Mouse (Mus musculus): ENCODE measurements around the gene Tacstd2. TPM values are rescaled to one million over a fixed set of nuclear protein-coding genes. Genes with fewer than 3 reads are reported as not detected.

Gene Tacstd2
- 11.5 and 14.5 TPM in 2 replicates for polyA plus RNA-seq (2014; fragmentation: Nextera tagmentation; extraction: Ambion mirVana)

GRCm38 (mm10) chr6:67535777-67536054 is at the start of gene Tacstd2:
TSS of gene Tacstd2 (minus strand) at chr6:67535796.
- H3K36me3 ChIP-seq (replicated peaks; ENCODE audit: control insufficient read depth, insufficient read depth, low read depth, low read length) = no peaks in the 10 kb centered on the region
- WGBS = 2% methylated on average over 8 of the region's 8 CpGs
- H3K27me3 ChIP-seq (ENCODE audit: control insufficient read depth, insufficient read depth, low read length) = peaks cover 34% of the 10 kb centered on the region
- no peaks in the 10 kb centered on the region for H3K9me3 ChIP-seq (replicated peaks; ENCODE audit: control insufficient read depth, low read length)
- H3K4me3 ChIP-seq (ENCODE audit: low read depth, low read length) = peak within 1 kb of the TSS; percentile 35
- H3K9ac ChIP-seq (replicated peaks; ENCODE audit: low read length) = peak within 1 kb of the TSS; percentile 9; the same call in 1 of the 2 replicates
- no peaks in the 10 kb centered on the region for H3K4me1 ChIP-seq (ENCODE audit: control insufficient read depth, insufficient read depth, low read length)
- ATAC-seq (replicated peaks; ENCODE audit: insufficient number of reproducible peaks, low FRiP score, low TSS enrichment, low read depth) (no peak), DNase-seq (ENCODE audit: low spot score) (peak; percentile 20)
- H3K4me2 ChIP-seq (ENCODE audit: low read depth, low read length) = peak within 1 kb of the TSS; percentile 76
- no peak within 1 kb of the TSS for H3K27ac ChIP-seq (replicated peaks; ENCODE audit: low read depth, low read length)

DNA sequence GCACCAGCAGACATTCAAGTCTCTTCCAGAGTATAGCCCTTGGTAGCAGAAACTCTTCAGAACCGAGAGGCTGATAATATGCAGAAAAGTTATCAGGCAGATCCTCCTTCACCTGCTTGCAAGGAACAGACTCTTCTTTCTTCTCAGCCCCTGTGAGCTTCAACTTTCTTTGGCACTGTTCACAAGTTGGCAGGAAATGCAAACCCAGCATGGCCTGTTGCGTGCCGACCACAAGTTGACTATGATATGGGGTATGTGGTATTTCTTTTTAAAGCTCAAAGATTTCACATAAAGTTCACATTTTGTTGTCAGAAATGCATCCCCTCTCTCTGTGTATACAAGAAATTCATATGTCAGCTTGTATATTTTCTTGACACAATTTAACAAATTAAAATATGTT is 30.7 kb upstream of the Tacstd2 start:
- ATAC-seq (replicated peaks; ENCODE audit: insufficient number of reproducible peaks, low FRiP score, low TSS enrichment, low read depth) (no peak), DNase-seq (ENCODE audit: low spot score) (no peak)
- 89% methylated on average over 3 of the region's 3 CpGs for WGBS
- Histone ChIP-seq H3K36me3 (replicated peaks; ENCODE audit: control insufficient read depth, insufficient read depth, low read depth, low read length) (no peaks in the 10 kb centered on the region), H3K4me2 (ENCODE audit: low read depth, low read length) (no peak overlapping the region), H3K4me1 (ENCODE audit: control insufficient read depth, insufficient read depth, low read length) (no peaks in the 10 kb centered on the region), H3K9ac (replicated peaks; ENCODE audit: low read length) (no peak overlapping the region), H3K4me3 (ENCODE audit: low read depth, low read length) (no peak overlapping the region), H3K27ac (replicated peaks; ENCODE audit: low read depth, low read length) (no peak overlapping the region), H3K27me3 (ENCODE audit: control insufficient read depth, insufficient read depth, low read length) (no peaks in the 10 kb centered on the region), H3K9me3 (replicated peaks; ENCODE audit: control insufficient read depth, low read length) (no peaks in the 10 kb centered on the region)

DNA sequence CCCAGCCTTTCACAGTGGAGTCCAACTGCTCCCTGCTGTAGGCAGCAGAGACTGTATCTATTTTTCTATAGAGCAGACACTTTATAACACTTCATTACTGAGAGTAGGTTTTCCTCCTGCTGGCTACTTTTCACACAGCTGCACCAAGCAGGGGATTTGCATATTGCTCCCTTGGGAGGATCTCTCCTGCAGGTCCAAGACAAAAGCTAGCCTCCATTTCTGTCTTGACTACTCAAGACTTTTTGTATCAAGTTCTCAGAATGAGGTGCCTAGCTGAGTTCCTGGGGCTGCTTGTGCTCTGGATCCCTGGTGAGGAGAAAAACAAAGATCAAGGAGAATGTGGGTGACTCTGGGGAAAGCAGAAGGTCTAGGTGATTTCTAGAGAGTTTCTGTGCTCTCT is 19.8 kb upstream of the Tacstd2 start:
- H3K27me3 ChIP-seq (ENCODE audit: control insufficient read depth, insufficient read depth, low read length) = no peaks in the 10 kb centered on the region
- no peak overlapping the region for H3K27ac ChIP-seq (replicated peaks; ENCODE audit: low read depth, low read length)
- ATAC-seq (replicated peaks; ENCODE audit: insufficient number of reproducible peaks, low FRiP score, low TSS enrichment, low read depth) = no peak
- H3K36me3 ChIP-seq (replicated peaks; ENCODE audit: control insufficient read depth, insufficient read depth, low read depth, low read length) = no peaks in the 10 kb centered on the region
- no peak overlapping the region for H3K4me3 ChIP-seq (ENCODE audit: low read depth, low read length)
- no peak for DNase-seq (ENCODE audit: low spot score)
- H3K9ac ChIP-seq (replicated peaks; ENCODE audit: low read length) = no peak overlapping the region
- H3K9me3 ChIP-seq (replicated peaks; ENCODE audit: control insufficient read depth, low read length) = no peaks in the 10 kb centered on the region
- no peak overlapping the region for H3K4me2 ChIP-seq (ENCODE audit: low read depth, low read length)
- no peaks in the 10 kb centered on the region for H3K4me1 ChIP-seq (ENCODE audit: control insufficient read depth, insufficient read depth, low read length)

GRCm38 (mm10) chr6:67549550-67549949 is 14.0 kb upstream of the Tacstd2 start:
- Histone ChIP-seq H3K36me3 (replicated peaks; ENCODE audit: control insufficient read depth, insufficient read depth, low read depth, low read length) (no peaks in the 10 kb centered on the region), H3K4me3 (ENCODE audit: low read depth, low read length) (no peak overlapping the region), H3K9ac (replicated peaks; ENCODE audit: low read length) (no peak overlapping the region), H3K27ac (replicated peaks; ENCODE audit: low read depth, low read length) (no peak overlapping the region), H3K4me2 (ENCODE audit: low read depth, low read length) (no peak overlapping the region), H3K9me3 (replicated peaks; ENCODE audit: control insufficient read depth, low read length) (no peaks in the 10 kb centered on the region), H3K4me1 (ENCODE audit: control insufficient read depth, insufficient read depth, low read length) (no peaks in the 10 kb centered on the region), H3K27me3 (ENCODE audit: control insufficient read depth, insufficient read depth, low read length) (no peaks in the 10 kb centered on the region)
- WGBS = 8% methylated on average over 1 of the region's 1 CpGs
- ATAC-seq (replicated peaks; ENCODE audit: insufficient number of reproducible peaks, low FRiP score, low TSS enrichment, low read depth) (no peak), DNase-seq (ENCODE audit: low spot score) (peak; percentile 27)

DNA sequence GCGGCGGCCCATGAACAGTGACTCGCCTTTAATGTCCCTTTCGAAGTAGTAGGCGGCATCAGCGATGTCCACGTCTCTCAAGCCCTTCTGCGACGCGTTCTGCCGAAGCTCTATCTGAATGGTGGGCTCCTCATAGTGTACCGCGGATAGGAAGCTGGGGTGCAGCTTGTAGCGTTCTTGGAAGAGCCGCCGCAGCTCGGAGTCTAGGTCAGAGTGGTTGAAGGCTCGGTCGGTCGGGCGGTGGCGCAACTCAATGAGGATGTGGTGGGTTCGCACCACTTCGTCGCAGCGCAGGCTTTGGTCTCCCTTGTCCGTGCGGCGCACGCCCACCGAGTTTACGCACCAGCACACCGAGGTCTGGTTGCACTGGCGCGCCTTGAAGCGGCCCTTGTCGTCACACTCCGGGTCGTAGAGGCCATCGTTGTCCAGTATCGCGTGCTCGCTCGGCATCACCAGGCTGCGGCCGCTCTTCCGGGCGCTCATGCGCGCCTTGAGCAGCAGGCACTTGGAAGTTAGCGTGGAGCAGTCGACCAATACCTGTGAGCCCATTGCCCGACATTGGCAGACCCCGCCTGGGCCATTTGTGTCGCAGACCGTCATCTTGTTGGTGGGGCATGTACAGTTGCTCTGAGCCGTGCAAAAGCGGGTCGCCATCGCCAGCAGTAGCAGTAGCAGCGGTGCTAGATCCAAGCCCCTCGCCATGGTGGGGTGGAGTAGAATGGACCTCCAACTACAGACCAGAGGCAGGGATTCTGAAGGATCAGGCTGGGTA is 405 bp downstream of the Tacstd2 start:
- Histone ChIP-seq H3K9me3 (replicated peaks; ENCODE audit: control insufficient read depth, low read length) (no peaks in the 10 kb centered on the region), H3K4me2 (ENCODE audit: low read depth, low read length) (peak overlapping the region; percentile 76), H3K4me3 (ENCODE audit: low read depth, low read length) (peak overlapping the region; percentile 35), H3K4me1 (ENCODE audit: control insufficient read depth, insufficient read depth, low read length) (no peaks in the 10 kb centered on the region), H3K36me3 (replicated peaks; ENCODE audit: control insufficient read depth, insufficient read depth, low read depth, low read length) (no peaks in the 10 kb centered on the region), H3K9ac (replicated peaks; ENCODE audit: low read length) (peak overlapping the region; percentile 9; the same call in 1 of the 2 replicates), H3K27me3 (ENCODE audit: control insufficient read depth, insufficient read depth, low read length) (peaks cover 34% of the 10 kb centered on the region), H3K27ac (replicated peaks; ENCODE audit: low read depth, low read length) (no peak overlapping the region)
- WGBS = 1% methylated on average over 62 of the region's 62 CpGs
- DNase-seq (ENCODE audit: low spot score) = peak; percentile 46
- peak; percentile 50 for ATAC-seq (replicated peaks; ENCODE audit: insufficient number of reproducible peaks, low FRiP score, low TSS enrichment, low read depth)

GRCm38 (mm10) chr6:67534191-67535004 is 1.2 kb downstream of the Tacstd2 start:
- H3K27me3 ChIP-seq (ENCODE audit: control insufficient read depth, insufficient read depth, low read length) = peaks cover 34% of the 10 kb centered on the region
- DNase-seq (ENCODE audit: low spot score) (peak; percentile 14), ATAC-seq (replicated peaks; ENCODE audit: insufficient number of reproducible peaks, low FRiP score, low TSS enrichment, low read depth) (no peak)
- H3K36me3 ChIP-seq (replicated peaks; ENCODE audit: control insufficient read depth, insufficient read depth, low read depth, low read length) = no peaks in the 10 kb centered on the region
- WGBS = 7% methylated on average over 31 of the region's 31 CpGs
- H3K27ac ChIP-seq (replicated peaks; ENCODE audit: low read depth, low read length) = no peak overlapping the region
- H3K4me2 ChIP-seq (ENCODE audit: low read depth, low read length) = peak overlapping the region; percentile 76
- no peaks in the 10 kb centered on the region for H3K9me3 ChIP-seq (replicated peaks; ENCODE audit: control insufficient read depth, low read length)
- H3K4me3 ChIP-seq (ENCODE audit: low read depth, low read length) = peak overlapping the region; percentile 35
- H3K4me1 ChIP-seq (ENCODE audit: control insufficient read depth, insufficient read depth, low read length) = no peaks in the 10 kb centered on the region
- H3K9ac ChIP-seq (replicated peaks; ENCODE audit: low read length) = no peak overlapping the region

DNA sequence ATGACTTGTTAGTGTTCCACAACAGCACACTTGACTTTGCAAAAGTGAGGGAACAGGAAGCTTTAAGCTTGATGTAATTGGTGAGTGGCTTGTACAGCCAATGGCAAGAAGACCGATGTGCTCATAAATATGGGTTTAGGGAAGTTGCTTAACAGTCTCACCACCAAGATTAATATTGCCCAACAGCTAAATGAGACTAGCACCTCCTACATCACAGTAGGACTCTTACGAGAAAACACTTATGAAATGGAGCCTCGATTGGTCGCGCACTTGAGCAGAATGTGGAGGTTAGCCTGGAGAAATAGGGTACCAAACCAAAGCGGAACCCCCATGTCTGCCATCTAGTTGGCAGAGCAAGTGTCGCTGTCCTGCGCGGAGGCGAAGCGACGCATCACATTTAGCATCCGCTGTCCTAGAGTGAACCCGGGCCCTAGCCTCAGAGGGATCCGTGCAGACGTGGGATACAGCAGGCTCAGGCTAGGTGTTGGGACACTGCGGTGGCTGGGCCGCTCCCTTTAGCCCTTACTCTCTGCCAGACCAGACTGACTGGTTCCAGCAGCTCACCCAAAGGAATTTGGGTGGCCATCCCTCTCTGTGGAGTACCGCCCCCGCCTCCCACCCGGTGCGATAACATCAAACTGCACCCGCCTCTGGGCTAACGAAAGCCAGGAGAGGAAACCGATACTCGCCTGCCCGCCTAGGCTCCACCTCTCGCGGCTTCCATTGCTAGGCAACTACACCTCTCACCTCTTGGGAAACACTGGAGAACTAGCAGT is 2.7 kb downstream of the Tacstd2 start:
- Histone ChIP-seq H3K27ac (replicated peaks; ENCODE audit: low read depth, low read length) (no peak overlapping the region), H3K27me3 (ENCODE audit: control insufficient read depth, insufficient read depth, low read length) (peaks cover 34% of the 10 kb centered on the region)

More for the DNA sequence above, 2.7 kb downstream of the Tacstd2 start:
- 0 out of 2 replicates have a peak overlapping the region, but pooled peaks have one; percentile 14 for H3K4me3 ChIP-seq (ENCODE audit: low read depth, low read length)
- H3K4me2 ChIP-seq (ENCODE audit: low read depth, low read length) = peak overlapping the region; percentile 29
- no peaks in the 10 kb centered on the region for H3K36me3 ChIP-seq (replicated peaks; ENCODE audit: control insufficient read depth, insufficient read depth, low read depth, low read length)
- no peaks in the 10 kb centered on the region for H3K4me1 ChIP-seq (ENCODE audit: control insufficient read depth, insufficient read depth, low read length)
- peak; percentile 74 for DNase-seq (ENCODE audit: low spot score)
- peak; percentile 73 for ATAC-seq (replicated peaks; ENCODE audit: insufficient number of reproducible peaks, low FRiP score, low TSS enrichment, low read depth)
- no peaks in the 10 kb centered on the region for H3K9me3 ChIP-seq (replicated peaks; ENCODE audit: control insufficient read depth, low read length)
- WGBS = 8% methylated on average over 29 of the region's 29 CpGs
- H3K9ac ChIP-seq (replicated peaks; ENCODE audit: low read length) = no peak overlapping the region

Data from embryonic facial prominence, embryonic 11.5 days (tissue).